Mouse (Mus musculus): ENCODE data around the gene Ajuba. TPM values are rescaled to one million over a fixed set of nuclear protein-coding genes. Genes with fewer than 3 reads are reported as not detected.

The Ajuba gene
- polyA plus RNA-seq, 1 experiment, result 0.91 TPM

DNA sequence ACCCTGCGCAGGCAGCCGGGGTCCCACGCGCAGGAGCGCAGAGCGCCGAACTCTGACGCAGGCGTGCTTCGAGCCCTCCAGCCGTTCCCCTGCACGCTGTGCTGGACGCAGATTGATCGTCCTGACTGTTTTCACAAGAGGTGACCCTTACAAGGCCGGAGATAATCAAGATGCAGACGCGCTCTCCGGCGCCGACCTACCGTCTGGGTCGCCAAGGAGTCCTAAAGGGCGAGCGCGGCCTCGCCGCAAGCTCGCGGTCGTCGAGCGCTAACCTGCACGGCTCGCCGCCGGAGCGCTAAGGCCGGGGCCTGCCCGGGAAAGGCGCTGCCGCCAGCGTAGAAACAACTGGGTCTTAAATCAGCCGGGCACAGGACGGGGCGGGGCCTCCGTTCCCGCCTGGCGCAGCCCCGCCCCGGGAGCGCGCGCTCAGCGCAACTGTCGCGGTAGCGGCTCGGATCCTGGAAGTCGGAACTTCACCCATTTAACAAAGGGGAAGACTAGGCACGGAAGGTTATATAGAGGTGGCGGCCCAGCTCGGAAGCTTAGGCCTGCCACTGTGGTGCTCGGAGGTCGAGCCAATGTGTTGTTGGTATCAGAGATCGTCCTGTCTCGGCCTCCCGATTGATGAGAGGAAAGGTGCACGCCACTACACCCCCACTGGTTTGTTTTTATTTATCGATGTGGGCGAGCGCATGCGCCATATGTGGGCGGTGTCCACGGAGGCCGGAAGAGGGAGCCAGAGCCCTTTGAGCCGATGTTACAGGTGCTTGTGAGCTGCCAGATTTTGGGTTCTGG, 23.2 kb downstream of the Ajuba start, which contains the start of gene Haus4:
Gene Haus4 (minus strand): TSS at position 642 of the 795 bp plus-strand sequence.
- Histone ChIP-seq H3K27ac (ENCODE audit: insufficient read depth, low read depth, low read length) (peak within 1 kb of the TSS; percentile 95), H3K4me3 (ENCODE audit: insufficient read depth, low read length) (peak within 1 kb of the TSS; percentile 96), H3K4me1 (ENCODE audit: control insufficient read depth, insufficient read depth, low read length) (peaks cover 5% of the 10 kb centered on the region)
- TF ChIP-seq POLR2A (IDR thresholded peaks at IDR 0.05; ENCODE audit: borderline replicate concordance, low read depth, low read length), result no peak; the same call in none of the 2 replicates
- no peak for TF ChIP-seq CTCF (IDR thresholded peaks at IDR 0.05; ENCODE audit: low read depth, low read length)

DNA sequence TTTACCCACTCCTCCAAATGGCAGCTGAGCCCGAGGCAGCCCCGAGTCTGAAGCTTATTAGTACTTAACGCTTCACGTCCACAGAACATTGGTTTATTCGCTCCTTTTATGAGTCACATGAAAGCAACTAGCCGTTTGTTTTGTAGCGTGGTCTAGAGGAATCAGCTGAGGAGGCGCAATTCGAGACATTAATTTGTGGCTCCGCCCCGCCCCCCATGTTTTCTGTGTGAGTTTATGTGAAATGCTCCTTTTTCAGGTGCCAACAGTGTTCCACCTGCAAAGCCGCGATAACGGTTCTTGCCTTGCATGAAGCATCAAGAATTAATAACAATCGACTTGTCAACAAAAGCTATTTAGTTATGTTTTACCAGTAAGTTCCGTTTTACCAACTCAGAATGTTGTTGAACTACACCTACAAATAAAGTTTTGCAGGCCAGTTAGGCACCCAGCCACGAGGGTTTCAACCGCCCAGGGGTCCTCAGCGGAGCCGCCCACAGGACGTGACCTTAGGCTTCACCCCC, 23.8 kb downstream of the Ajuba start:
- peak overlapping the region; percentile 96 for H3K4me3 ChIP-seq (ENCODE audit: insufficient read depth, low read length)
- TF ChIP-seq POLR2A (IDR thresholded peaks at IDR 0.05; ENCODE audit: borderline replicate concordance, low read depth, low read length) (no peak), CTCF (IDR thresholded peaks at IDR 0.05; ENCODE audit: low read depth, low read length) (no peak)
- peak overlapping the region; percentile 82 for H3K27ac ChIP-seq (ENCODE audit: insufficient read depth, low read depth, low read length)
- peaks cover 5% of the 10 kb centered on the region for H3K4me1 ChIP-seq (ENCODE audit: control insufficient read depth, insufficient read depth, low read length)

DNA sequence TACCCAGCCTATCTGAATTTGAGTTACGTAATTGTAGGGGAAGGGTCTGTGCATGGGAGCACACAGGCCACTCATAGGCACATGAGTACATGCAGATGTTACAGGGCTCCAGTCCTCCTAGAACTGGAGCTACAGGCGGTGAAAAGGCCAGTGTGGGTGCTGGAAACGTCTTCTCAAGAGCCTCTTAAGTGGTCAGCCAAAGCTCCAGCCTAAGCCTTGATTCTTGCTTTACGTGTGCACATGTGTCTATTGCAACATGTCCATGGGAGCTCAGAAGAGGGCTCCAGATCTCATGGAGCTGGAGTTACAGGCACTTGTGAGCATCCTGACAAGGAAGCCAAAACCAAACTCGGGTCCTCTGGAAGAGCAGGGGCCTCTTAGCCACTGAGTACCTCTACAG, 32.7 kb downstream of the Ajuba start:
- Histone ChIP-seq H3K4me3 (ENCODE audit: insufficient read depth, low read length) (no peak overlapping the region), H3K27ac (ENCODE audit: insufficient read depth, low read depth, low read length) (no peak overlapping the region), H3K4me1 (ENCODE audit: control insufficient read depth, insufficient read depth, low read length) (no peaks in the 10 kb centered on the region)
- TF ChIP-seq POLR2A (IDR thresholded peaks at IDR 0.05; ENCODE audit: borderline replicate concordance, low read depth, low read length) (no peak), CTCF (IDR thresholded peaks at IDR 0.05; ENCODE audit: low read depth, low read length) (no peak)

DNA sequence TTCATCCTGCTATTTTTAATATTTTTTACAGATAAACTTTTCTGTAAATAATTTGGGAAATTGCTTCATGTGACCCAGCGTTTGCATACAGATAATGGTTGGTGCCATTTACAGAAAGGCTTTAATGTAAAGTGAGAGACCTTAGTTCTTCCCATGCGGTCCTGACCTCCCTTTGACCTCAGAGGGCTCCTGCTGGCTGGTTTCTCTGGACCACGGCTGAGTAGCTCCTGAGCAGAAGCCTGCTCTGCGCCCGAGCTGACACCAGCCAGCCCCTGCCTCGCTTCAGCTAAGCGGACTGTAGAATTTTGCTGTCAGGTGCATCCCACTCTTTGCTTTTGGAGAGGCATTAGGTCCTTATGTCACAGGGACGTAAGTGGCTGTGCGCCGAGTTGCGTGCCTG, 36.6 kb downstream of the Ajuba start:
- Histone ChIP-seq H3K27ac (ENCODE audit: insufficient read depth, low read depth, low read length) (no peak overlapping the region), H3K4me3 (ENCODE audit: insufficient read depth, low read length) (no peak overlapping the region), H3K4me1 (ENCODE audit: control insufficient read depth, insufficient read depth, low read length) (no peaks in the 10 kb centered on the region)
- TF ChIP-seq POLR2A (IDR thresholded peaks at IDR 0.05; ENCODE audit: borderline replicate concordance, low read depth, low read length) (no peak), CTCF (IDR thresholded peaks at IDR 0.05; ENCODE audit: low read depth, low read length) (no peak)

DNA sequence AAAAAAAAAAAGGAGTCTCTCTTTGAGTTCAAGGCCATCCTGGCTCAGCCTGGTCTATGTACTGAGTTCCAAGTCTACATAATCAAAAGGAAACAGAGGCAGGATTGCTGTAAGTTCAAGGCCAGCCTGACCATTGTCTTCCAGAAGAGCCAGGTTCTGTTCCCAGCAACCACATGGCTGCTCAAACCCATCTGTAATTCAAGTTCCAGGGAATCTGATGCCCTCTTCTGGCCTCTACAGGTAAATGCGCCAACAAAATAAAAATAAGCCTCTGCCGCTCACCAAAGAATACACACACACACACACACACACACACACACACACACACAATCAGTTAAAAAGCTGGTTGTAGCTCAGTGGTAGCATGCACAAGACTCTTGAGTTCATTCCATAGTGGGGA, 38.8 kb downstream of the Ajuba start:
- no peak overlapping the region for H3K4me3 ChIP-seq (ENCODE audit: insufficient read depth, low read length)
- no peaks in the 10 kb centered on the region for H3K4me1 ChIP-seq (ENCODE audit: control insufficient read depth, insufficient read depth, low read length)
- no peak overlapping the region for H3K27ac ChIP-seq (ENCODE audit: insufficient read depth, low read depth, low read length)
- TF ChIP-seq POLR2A (IDR thresholded peaks at IDR 0.05; ENCODE audit: borderline replicate concordance, low read depth, low read length), result no peak
- no peak for TF ChIP-seq CTCF (IDR thresholded peaks at IDR 0.05; ENCODE audit: low read depth, low read length)

DNA sequence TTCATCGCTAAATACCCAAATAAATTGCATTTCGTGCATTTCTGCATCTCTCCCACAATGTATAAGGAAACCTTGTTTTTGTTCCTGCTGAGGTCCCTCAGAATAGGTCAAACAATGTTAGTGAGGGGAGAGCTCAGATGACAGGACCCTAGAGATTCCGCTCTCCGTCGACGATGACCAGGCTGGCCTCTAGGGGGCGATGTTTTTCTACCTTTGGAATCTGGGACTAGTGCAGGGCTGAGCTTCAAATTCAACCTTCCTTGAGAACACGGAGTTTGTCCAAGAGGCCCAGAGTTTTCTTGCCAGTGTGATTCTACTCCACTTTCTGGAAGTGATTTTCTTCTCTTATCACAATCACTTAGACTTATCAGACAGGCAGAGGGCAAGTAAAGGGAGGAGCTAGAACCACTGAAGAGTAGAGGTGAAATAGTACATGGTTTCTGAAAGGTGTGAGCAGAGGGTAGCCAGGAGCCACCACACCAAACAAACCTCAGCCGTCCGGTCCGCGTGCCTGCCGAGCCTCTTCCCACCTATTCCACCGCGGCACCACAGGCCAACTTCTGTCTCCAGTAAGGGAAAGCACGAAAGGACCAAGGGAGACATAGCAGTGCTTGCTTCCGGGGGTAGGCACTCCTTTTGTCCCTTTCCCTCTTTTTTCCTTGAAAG, 48.8 kb downstream of the Ajuba start:
- Histone ChIP-seq H3K4me3 (ENCODE audit: insufficient read depth, low read length) (no peak overlapping the region), H3K27ac (ENCODE audit: insufficient read depth, low read depth, low read length) (no peak overlapping the region), H3K4me1 (ENCODE audit: control insufficient read depth, insufficient read depth, low read length) (no peaks in the 10 kb centered on the region)
- no peak for TF ChIP-seq POLR2A (IDR thresholded peaks at IDR 0.05; ENCODE audit: borderline replicate concordance, low read depth, low read length)
- peak; percentile 94 for TF ChIP-seq CTCF (IDR thresholded peaks at IDR 0.05; ENCODE audit: low read depth, low read length)

DNA sequence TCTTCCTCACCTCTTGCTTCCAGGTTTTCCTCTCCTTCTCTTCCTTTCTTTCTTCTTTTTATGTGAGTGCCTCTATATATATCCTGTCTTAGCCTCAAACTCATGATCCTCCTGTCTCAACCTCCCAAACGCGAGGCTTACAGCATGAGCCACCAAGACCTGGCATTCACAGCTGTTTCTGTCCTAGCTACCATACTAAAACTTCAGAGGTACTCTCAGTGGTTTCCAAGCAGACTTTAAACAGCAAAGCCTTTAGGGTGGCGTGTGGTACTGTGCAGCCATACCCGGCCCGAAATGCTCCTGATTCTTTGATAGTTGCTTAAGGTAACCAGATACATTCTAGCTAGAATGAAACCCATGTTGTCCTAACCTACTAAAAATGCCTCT, 49.4 kb downstream of the Ajuba start:
- Histone ChIP-seq H3K4me3 (ENCODE audit: insufficient read depth, low read length) (no peak overlapping the region), H3K27ac (ENCODE audit: insufficient read depth, low read depth, low read length) (no peak overlapping the region), H3K4me1 (ENCODE audit: control insufficient read depth, insufficient read depth, low read length) (no peaks in the 10 kb centered on the region)
- TF ChIP-seq POLR2A (IDR thresholded peaks at IDR 0.05; ENCODE audit: borderline replicate concordance, low read depth, low read length) (no peak), CTCF (IDR thresholded peaks at IDR 0.05; ENCODE audit: low read depth, low read length) (no peak)

DNA sequence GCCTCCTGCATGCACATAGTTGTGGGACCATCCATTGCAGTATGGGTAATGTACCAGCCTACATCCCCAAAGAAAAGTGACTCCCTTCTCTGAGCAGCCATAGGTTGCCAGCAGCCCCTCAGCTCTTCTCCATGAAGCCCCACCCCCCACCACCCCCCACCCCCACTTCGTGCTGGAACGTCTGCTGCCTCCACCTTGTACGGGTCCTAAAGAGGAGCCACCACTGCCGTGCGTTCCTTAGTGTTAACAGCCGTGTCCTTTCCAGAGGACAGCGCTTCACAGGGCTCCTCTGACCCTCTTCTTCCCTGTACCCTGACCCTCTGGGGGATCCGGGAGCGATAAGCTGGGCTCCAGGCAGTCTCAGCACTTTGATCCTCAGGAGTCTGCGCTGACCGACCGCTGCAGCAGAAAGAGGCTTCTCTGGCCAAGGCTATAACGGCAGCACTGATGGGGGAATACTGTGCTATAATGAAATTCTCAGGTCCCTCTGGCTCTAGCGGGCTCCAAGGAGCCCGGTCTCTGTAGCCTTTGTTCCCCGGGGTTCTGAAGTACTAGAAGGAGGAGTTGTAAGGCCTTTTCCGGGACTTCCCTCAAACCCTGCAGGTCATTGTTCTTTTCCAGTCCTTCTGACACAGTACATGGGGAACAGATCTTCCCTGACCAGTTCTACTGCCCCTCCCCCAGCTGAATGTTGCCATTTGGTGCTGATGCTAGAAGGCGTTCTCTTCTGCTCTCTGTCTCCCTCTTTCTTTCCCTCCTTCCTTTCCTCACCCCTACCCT, 49.9 kb downstream of the Ajuba start:
- Histone ChIP-seq H3K27ac (ENCODE audit: insufficient read depth, low read depth, low read length) (no peak overlapping the region), H3K4me1 (ENCODE audit: control insufficient read depth, insufficient read depth, low read length) (no peaks in the 10 kb centered on the region), H3K4me3 (ENCODE audit: insufficient read depth, low read length) (no peak overlapping the region)
- TF ChIP-seq CTCF (IDR thresholded peaks at IDR 0.05; ENCODE audit: low read depth, low read length) (no peak), POLR2A (IDR thresholded peaks at IDR 0.05; ENCODE audit: borderline replicate concordance, low read depth, low read length) (no peak)

DNA sequence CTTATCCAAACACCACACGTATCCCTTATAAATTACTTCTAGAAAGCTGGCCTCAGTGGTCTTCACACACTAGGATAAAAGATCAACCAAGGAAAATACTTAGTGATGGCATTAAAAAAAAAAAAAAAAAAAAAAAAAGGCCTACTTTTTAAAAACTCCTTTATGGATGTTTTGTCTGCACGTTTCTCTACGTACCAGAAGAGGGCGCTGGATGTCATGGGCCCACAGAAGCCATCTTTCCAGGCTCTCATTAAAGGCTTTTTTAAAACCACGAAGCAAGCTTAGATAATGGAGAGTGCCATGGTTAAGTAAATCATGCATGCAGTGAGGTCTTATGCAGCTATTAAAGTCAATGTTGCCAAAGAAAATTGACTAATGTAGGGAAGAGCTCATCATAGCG, 53.8 kb downstream of the Ajuba start:
- TF ChIP-seq CTCF (IDR thresholded peaks at IDR 0.05; ENCODE audit: low read depth, low read length) (no peak), POLR2A (IDR thresholded peaks at IDR 0.05; ENCODE audit: borderline replicate concordance, low read depth, low read length) (no peak)
- Histone ChIP-seq H3K4me1 (ENCODE audit: control insufficient read depth, insufficient read depth, low read length) (peaks cover 3% of the 10 kb centered on the region), H3K27ac (ENCODE audit: insufficient read depth, low read depth, low read length) (no peak overlapping the region), H3K4me3 (ENCODE audit: insufficient read depth, low read length) (no peak overlapping the region)

Other genes starting within 250 kb of the Ajuba start
- 84.0 and 93.1 TPM in 2 replicates for gene Oxa1l, start 216.7 kb downstream of the Ajuba start, polyA plus RNA-seq (2012; ENCODE audit: insufficient read depth, insufficient read length, missing spikeins)
- 30.9 and 32.7 TPM in 2 replicates for gene Slc7a7, start 159.8 kb downstream of the Ajuba start, polyA plus RNA-seq (2012; ENCODE audit: insufficient read depth, insufficient read length, missing spikeins)
- gene Mrpl52, start 150.6 kb downstream of the Ajuba start, polyA plus RNA-seq (2012; ENCODE audit: insufficient read depth, insufficient read length, missing spikeins), result 88.5 and 89.7 TPM in 2 replicates
- gene Mmp14, start 145.9 kb downstream of the Ajuba start, polyA plus RNA-seq (2012; ENCODE audit: insufficient read depth, insufficient read length, missing spikeins), result 20.2 and 24.9 TPM in 2 replicates
- gene Lrp10, start 113.4 kb downstream of the Ajuba start, polyA plus RNA-seq (2012; ENCODE audit: insufficient read depth, insufficient read length, missing spikeins), result 64.2 and 81.2 TPM in 2 replicates
- not detected in 2 replicates for gene Rem2, start 101.5 kb downstream of the Ajuba start, polyA plus RNA-seq (2012; ENCODE audit: insufficient read depth, insufficient read length, missing spikeins)
- gene Prmt5, start 60.0 kb downstream of the Ajuba start, polyA plus RNA-seq (2012; ENCODE audit: insufficient read depth, insufficient read length, missing spikeins), result 14.7 and 16.1 TPM in 2 replicates
- 29.3 and 31.9 TPM in 2 replicates for gene Haus4, start 22.9 kb downstream of the Ajuba start, polyA plus RNA-seq (2012; ENCODE audit: insufficient read depth, insufficient read length, missing spikeins)
- gene 4931414P19Rik, start 28.4 kb upstream of the Ajuba start, polyA plus RNA-seq (2012; ENCODE audit: insufficient read depth, insufficient read length, missing spikeins), result 4.1 and 8.3 TPM in 2 replicates
- 99.1 and 108 TPM in 2 replicates for gene Psmb5, start 40.5 kb upstream of the Ajuba start, polyA plus RNA-seq (2012; ENCODE audit: insufficient read depth, insufficient read length, missing spikeins)
- not detected in 2 replicates for gene Psmb11, start 43.9 kb upstream of the Ajuba start, polyA plus RNA-seq (2012; ENCODE audit: insufficient read depth, insufficient read length, missing spikeins)
- not detected in 2 replicates for gene Gm17606, start 63.4 kb upstream of the Ajuba start, polyA plus RNA-seq (2012; ENCODE audit: insufficient read depth, insufficient read length, missing spikeins)
- 0.48 and 0.71 TPM in 2 replicates for gene Cdh24, start 63.8 kb upstream of the Ajuba start, polyA plus RNA-seq (2012; ENCODE audit: insufficient read depth, insufficient read length, missing spikeins)
- 30.2 and 32.8 TPM in 2 replicates for gene 1700123O20Rik, start 108.7 kb upstream of the Ajuba start, polyA plus RNA-seq (2012; ENCODE audit: insufficient read depth, insufficient read length, missing spikeins)
- gene Acin1, start 109.4 kb upstream of the Ajuba start, polyA plus RNA-seq (2012; ENCODE audit: insufficient read depth, insufficient read length, missing spikeins), result 226 and 268 TPM in 2 replicates
- not detected in 2 replicates for gene Gm29776, start 121.3 kb upstream of the Ajuba start, polyA plus RNA-seq (2012; ENCODE audit: insufficient read depth, insufficient read length, missing spikeins)
- gene Cebpe, start 134.6 kb upstream of the Ajuba start, polyA plus RNA-seq (2012; ENCODE audit: insufficient read depth, insufficient read length, missing spikeins), result 0.87 and 0.90 TPM in 2 replicates
- 35.7 and 42.6 TPM in 2 replicates for gene Slc7a8, start 204.4 kb upstream of the Ajuba start, polyA plus RNA-seq (2012; ENCODE audit: insufficient read depth, insufficient read length, missing spikeins)
- not detected in 2 replicates for gene Rnf212b, start 236.6 kb upstream of the Ajuba start, polyA plus RNA-seq (2012; ENCODE audit: insufficient read depth, insufficient read length, missing spikeins)